Mouse (Mus musculus) MEL (cell line): ENCODE results near the gene Spata3.

Experiments
- BHLHE40 ChIP-seq: IDR thresholded peaks from 2 replicates; pipeline ENCODE4 v1.6.1; 2012; ENCODE audit warnings: low read depth, mild to moderate bottlenecking, inconsistent platforms, low read length, improper control_type of control experiment, borderline replicate concordance
- CTCF ChIP-seq, 3 experiments: IDR thresholded peaks in 2 of 3; conservative IDR thresholded peaks in 1 of 3; 2 replicates each; pipeline ENCODE4 v1.5.1; 2011 to 2012; ENCODE audit warnings: low read length in 3 of 3, low read depth in 2 of 3, mild to moderate bottlenecking in 2 of 3, improper control_type of control experiment in 1 of 3, inconsistent platforms in 1 of 3, mixed read lengths in 1 of 3, moderate library complexity in 1 of 3; ENCODE audit not compliant: control insufficient read depth in 1 of 3, insufficient read depth in 1 of 3, poor library complexity in 1 of 3, severe bottlenecking in 1 of 3
- EP300 ChIP-seq, 2 experiments: IDR thresholded peaks; 2 replicates each; pipeline ENCODE4 v1.6.1; 2011; ENCODE audit warnings: improper control_type of control experiment in 2 of 2, low read length in 2 of 2, low read depth in 1 of 2, mild to moderate bottlenecking in 1 of 2
- GATA1 ChIP-seq: IDR thresholded peaks from 2 replicates; pipeline ENCODE4 v1.6.1; 2011; ENCODE audit warnings: low read depth, low read length, improper control_type of control experiment
- MEF2A ChIP-seq: IDR thresholded peaks from 2 replicates; pipeline ENCODE4 v1.6.1; 2014; ENCODE audit warnings: low read depth, mild to moderate bottlenecking, inconsistent platforms, low read length, improper control_type of control experiment; ENCODE audit not compliant: poor library complexity, insufficient replicate concordance, severe bottlenecking; ENCODE audit errors: extremely low read depth
- UBTF ChIP-seq: IDR thresholded peaks from 2 replicates; pipeline ENCODE4 v1.6.1; 2012; ENCODE audit warnings: low read depth, mild to moderate bottlenecking, inconsistent platforms, low read length, improper control_type of control experiment, moderate library complexity, borderline replicate concordance; ENCODE audit not compliant: insufficient read depth
- USF2 ChIP-seq, 2 experiments: IDR thresholded peaks; 2 replicates each; pipeline ENCODE4 v1.6.1; 2011 to 2012; ENCODE audit warnings: improper control_type of control experiment in 2 of 2, low read length in 2 of 2, borderline replicate concordance in 1 of 2, inconsistent platforms in 1 of 2, low read depth in 1 of 2, mild to moderate bottlenecking in 1 of 2; ENCODE audit not compliant: insufficient read depth in 1 of 2
- ZKSCAN1 ChIP-seq: IDR thresholded peaks from 2 replicates; pipeline ENCODE4 v1.6.1; 2012; ENCODE audit warnings: low read depth, mild to moderate bottlenecking, inconsistent platforms, low read length, improper control_type of control experiment, moderate library complexity

- TF ChIP-seq UBTF (no peak), ZKSCAN1 (no peak), MEF2A (no peak), GATA1 (no peak), EP300 (IDR thresholded peaks at IDR 0.05; ENCODE audit: low read depth in 1 of 2, low read length in 2 of 2) (no peak), CTCF (IDR thresholded peaks at IDR 0.05 in 2 of 3, conservative IDR thresholded peaks at IDR 0.05 in 1 of 3; ENCODE audit: control insufficient read depth in 1 of 3, insufficient read depth in 1 of 3, low read depth in 2 of 3, low read length in 3 of 3, poor library complexity in 1 of 3, severe bottlenecking in 1 of 3) (no peak), BHLHE40 (no peak), USF2 (IDR thresholded peaks at IDR 0.05; ENCODE audit: borderline replicate concordance in 1 of 2, insufficient read depth in 1 of 2, low read depth in 1 of 2, low read length in 2 of 2) (no peak)
Measured at GRCm38 (mm10) chr1:86076565-86076964, 59.9 kb downstream of the Spata3 start.
